ENCODE assay signal across 30 mouse cellular contexts in genomic region chr1:180300292-180300691, GRCm38 (mm10). TPM values are rescaled to one million over a fixed set of nuclear protein-coding genes. Genes with fewer than 3 reads are reported as not detected.
A peak's percentile ranks its signal among the peaks of the same experiment; 100 is the strongest.
DNase-seq lines count a peak whose midpoint lies in the region; ATAC-seq and TF ChIP-seq lines count a peak whose summit lies in the region.
"Had no signal": no experiment of that assay in that cellular context is flagged by ENCODE, and none has a peak within 500 bp of the region (broad histone marks: within the 10 kb centered on the region; RNA-seq: fewer than 3 reads in every experiment).

No protein-coding gene starts in this region.

- ATAC-seq in liver, embryonic 16.5 days (ENCODE audit: low read depth): 0 out of 2 replicates have a peak, but pooled peaks have one; percentile 19
- ATAC-seq in liver, embryonic 11.5 days (replicated peaks; ENCODE audit: low FRiP score): no peak
- peak; percentile 76 for ATAC-seq in granulocyte monocyte progenitor cell, adult 5-6 weeks (replicated peaks; ENCODE audit: poor library complexity, severe bottlenecking)
- peak; percentile 89 for ATAC-seq in monocyte, adult 5-6 weeks (replicated peaks; ENCODE audit: insufficient number of reproducible peaks, low FRiP score, low TSS enrichment, poor library complexity, severe bottlenecking)
- ATAC-seq in hindbrain, embryonic 14.5 days (ENCODE audit: low FRiP score): no peak
- ATAC-seq: activated CD4-positive, CD25-positive, alpha-beta regulatory T cell, adult 4 months; CD4-positive, CD25-positive, alpha-beta regulatory T cell, adult 4 months; inflammation-experienced regulatory T-cells, adult 6 months; midbrain, embryonic 13.5 days had no signal

- H3K4me1 ChIP-seq in liver, embryonic 16.5 days (ENCODE audit: control insufficient read depth, low read depth, low read length): no peaks in the 10 kb centered on the region
- peaks cover 19% of the 10 kb centered on the region for H3K4me1 ChIP-seq in liver, embryonic 11.5 days (replicated peaks; ENCODE audit: control insufficient read depth, insufficient read depth, low read length)
- no peaks in the 10 kb centered on the region for H3K4me1 ChIP-seq in hindbrain, embryonic 14.5 days (replicated peaks; ENCODE audit: control insufficient read depth, insufficient read depth, low read length)
- H3K4me1 ChIP-seq: hindbrain, embryonic 15.5 days had no signal

- H3K27me3 ChIP-seq in liver, embryonic 16.5 days (ENCODE audit: control insufficient read depth, insufficient read depth, low read depth, low read length): no peaks in the 10 kb centered on the region
- H3K27me3 ChIP-seq in liver, embryonic 11.5 days (replicated peaks; ENCODE audit: control insufficient read depth, insufficient read depth, low read length): no peaks in the 10 kb centered on the region
- H3K27me3 ChIP-seq in hindbrain, embryonic 14.5 days (ENCODE audit: control insufficient read depth, insufficient read depth, low read length): no peaks in the 10 kb centered on the region
- H3K27me3 ChIP-seq: forebrain, embryonic 12.5 days; hindbrain, embryonic 15.5 days; limb, embryonic 12.5 days; midbrain, embryonic 13.5 days had no signal

- TF ChIP-seq CTCF in layer of hippocampus, adult 2 months (conservative IDR thresholded peaks at IDR 0.05): no peak

- no peak overlapping the region for H3K4me3 ChIP-seq in liver, embryonic 16.5 days (ENCODE audit: low read depth, low read length)
- no peak overlapping the region for H3K4me3 ChIP-seq in liver, embryonic 11.5 days (ENCODE audit: low read depth, low read length)
- H3K4me3 ChIP-seq in layer of hippocampus, adult 2 months: no peak overlapping the region
- no peak overlapping the region for H3K4me3 ChIP-seq in hindbrain, embryonic 14.5 days (replicated peaks; ENCODE audit: low read length)
- H3K4me3 ChIP-seq: erythroblast, embryonic 14.5 days; forebrain, embryonic 12.5 days; hindbrain, embryonic 15.5 days; left cerebral cortex, adult 2 months; limb, embryonic 12.5 days; midbrain, embryonic 13.5 days had no signal

- H3K27ac ChIP-seq in liver, embryonic 16.5 days (ENCODE audit: low read length): no peak overlapping the region
- H3K27ac ChIP-seq in liver, embryonic 11.5 days (ENCODE audit: low read depth, low read length): no peak overlapping the region
- no peak overlapping the region for H3K27ac ChIP-seq in layer of hippocampus, adult 2 months
- no peak overlapping the region for H3K27ac ChIP-seq in hindbrain, embryonic 14.5 days
- H3K27ac ChIP-seq: forebrain, embryonic 12.5 days; hindbrain, embryonic 15.5 days; left cerebral cortex, adult 2 months; limb, embryonic 12.5 days; midbrain, embryonic 13.5 days had no signal

- H3K9ac ChIP-seq in liver, embryonic 16.5 days (ENCODE audit: low read depth, low read length): no peak overlapping the region
- H3K9ac ChIP-seq in liver, embryonic 11.5 days (ENCODE audit: low read depth, low read length): no peak overlapping the region
- no peak overlapping the region for H3K9ac ChIP-seq in hindbrain, embryonic 14.5 days
- H3K9ac ChIP-seq: forebrain, embryonic 12.5 days; hindbrain, embryonic 15.5 days; limb, embryonic 12.5 days; lung, embryonic 14.5 days; midbrain, embryonic 13.5 days had no signal

- no peaks in the 10 kb centered on the region for H3K9me3 ChIP-seq in liver, embryonic 16.5 days (replicated peaks; ENCODE audit: control insufficient read depth, low read length)
- no peaks in the 10 kb centered on the region for H3K9me3 ChIP-seq in liver, embryonic 11.5 days (ENCODE audit: control insufficient read depth, low read length)
- H3K9me3 ChIP-seq in hindbrain, embryonic 14.5 days (ENCODE audit: control insufficient read depth, low read length): no peaks in the 10 kb centered on the region
- H3K9me3 ChIP-seq: forebrain, embryonic 12.5 days; hindbrain, embryonic 15.5 days; limb, embryonic 12.5 days; midbrain, embryonic 13.5 days had no signal

- H3K36me3 ChIP-seq in liver, embryonic 16.5 days (ENCODE audit: control insufficient read depth, insufficient read depth): no peaks in the 10 kb centered on the region
- H3K36me3 ChIP-seq in liver, embryonic 11.5 days (ENCODE audit: control insufficient read depth, insufficient read depth, low read length): no peaks in the 10 kb centered on the region
- H3K36me3 ChIP-seq in hindbrain, embryonic 14.5 days (replicated peaks; ENCODE audit: control insufficient read depth, insufficient read depth): no peaks in the 10 kb centered on the region
- H3K36me3 ChIP-seq: forebrain, embryonic 12.5 days; hindbrain, embryonic 15.5 days; limb, embryonic 12.5 days; midbrain, embryonic 13.5 days had no signal

- 53% methylated on average over 4 of the region's 4 CpGs for WGBS in liver, embryonic 16.5 days (ENCODE audit: insufficient replicate concordance)
- WGBS in liver, embryonic 11.5 days: 84% methylated on average over 4 of the region's 4 CpGs
- WGBS in hindbrain, embryonic 14.5 days: 91% methylated on average over 4 of the region's 4 CpGs

- DNase-seq in liver, embryonic 11.5 days (ENCODE audit: low spot score): no peak
- DNase-seq in B cell, adult 2 months: peak; percentile 39 to 42
- no peak for DNase-seq in layer of hippocampus, adult 2 months (ENCODE audit: low spot score in 2 of 2)
- DNase-seq in adrenal gland, adult (ENCODE audit: inconsistent age in 2 of 2, low spot score in 1 of 2): no peak
- DNase-seq in hindbrain, embryonic 14.5 days (ENCODE audit: low spot score): no peak
- DNase-seq: adrenal gland, adult 8-10 months; cerebellum, adult 11-12 months; cerebellum, postnatal 10 days; gastrocnemius, postnatal 10 days; heart, adult 11 months; heart, postnatal 36 days; kidney, adult 11 months; kidney, postnatal 14 days; lung, embryonic 14.5 days; lung, postnatal 14 days; retina, postnatal 1 day; right cerebral cortex, postnatal 14 days had no signal

- no peak overlapping the region for H3K4me2 ChIP-seq in liver, embryonic 16.5 days (ENCODE audit: low read depth, low read length)
- no peak overlapping the region for H3K4me2 ChIP-seq in liver, embryonic 11.5 days
- H3K4me2 ChIP-seq in hindbrain, embryonic 14.5 days (replicated peaks): no peak overlapping the region
- H3K4me2 ChIP-seq: forebrain, embryonic 12.5 days; heart, embryonic 11.5 days; hindbrain, embryonic 15.5 days; limb, embryonic 12.5 days; lung, embryonic 14.5 days; midbrain, embryonic 13.5 days had no signal

RNA-seq across cellular contexts. Expression of gene Itpkb, which starts 30.0 kb away (rescaled TPM):
- 1.2 and 1.4 TPM in 2 replicates for polyA plus RNA-seq in liver, embryonic 16.5 days (2015; fragmentation: Nextera tagmentation; extraction: Ambion mirVana)
- 4.1 and 4.3 TPM in 2 replicates for polyA plus RNA-seq in liver, embryonic 11.5 days (2014; fragmentation: Nextera tagmentation; extraction: Ambion mirVana)
- 18.7 and 19.6 TPM in 2 replicates for total RNA-seq in granulocyte monocyte progenitor cell, adult 5-6 weeks (2014; fragmentation: Nextera tagmentation)
- 9.6 and 13.3 TPM in 2 replicates for total RNA-seq in granulocyte monocyte progenitor cell, adult 5-6 weeks (2017)
- 32.2 to 77.3 TPM (median 38.3 TPM) in 3 replicates for total RNA-seq in monocyte, adult 5-6 weeks (2017)
- 10 to 100 TPM; 26.3 to 28.3 TPM for total RNA-seq in layer of hippocampus, adult 2 months (2021)
- 2.7 and 3.0 TPM in 2 replicates for polyA plus RNA-seq in hindbrain, embryonic 14.5 days (2014; fragmentation: Nextera tagmentation; extraction: Ambion mirVana)

RNA-seq across cellular contexts. Expression of gene Psen2, which starts 37.1 kb away (rescaled TPM):
- 32.2 and 37.0 TPM in 2 replicates for polyA plus RNA-seq in liver, embryonic 16.5 days (2015; fragmentation: Nextera tagmentation; extraction: Ambion mirVana)
- polyA plus RNA-seq in liver, embryonic 11.5 days (2014; fragmentation: Nextera tagmentation; extraction: Ambion mirVana): 30.9 and 31.3 TPM in 2 replicates
- total RNA-seq in granulocyte monocyte progenitor cell, adult 5-6 weeks (2014; fragmentation: Nextera tagmentation): 25.5 and 27.9 TPM in 2 replicates
- 19.6 and 24.5 TPM in 2 replicates for total RNA-seq in granulocyte monocyte progenitor cell, adult 5-6 weeks (2017)
- 30.1 to 38.0 TPM (median 30.6 TPM) in 3 replicates for total RNA-seq in monocyte, adult 5-6 weeks (2017)
- 10 to 100 TPM; 17.2 to 22.2 TPM for total RNA-seq in layer of hippocampus, adult 2 months (2021)
- polyA plus RNA-seq in hindbrain, embryonic 14.5 days (2014; fragmentation: Nextera tagmentation; extraction: Ambion mirVana): 16.0 and 16.5 TPM in 2 replicates

Comparison
In these comparisons a context has a peak if more than half of its experiments do, and no peak if none do; other contexts are left out.
1. ATAC-seq: peak in liver, embryonic 16.5 days (single experiment), granulocyte monocyte progenitor cell, adult 5-6 weeks (single experiment) and monocyte, adult 5-6 weeks (single experiment); none in liver, embryonic 11.5 days (single experiment) and hindbrain, embryonic 14.5 days (single experiment).
2. DNase-seq: peak in B cell, adult 2 months (2 of 2); none in liver, embryonic 11.5 days (single experiment), layer of hippocampus, adult 2 months (0 of 2), adrenal gland, adult (0 of 2) and hindbrain, embryonic 14.5 days (single experiment).